Mouse (Mus musculus): ENCODE data around the gene Ube2f.

Gene Ube2f

DNA sequence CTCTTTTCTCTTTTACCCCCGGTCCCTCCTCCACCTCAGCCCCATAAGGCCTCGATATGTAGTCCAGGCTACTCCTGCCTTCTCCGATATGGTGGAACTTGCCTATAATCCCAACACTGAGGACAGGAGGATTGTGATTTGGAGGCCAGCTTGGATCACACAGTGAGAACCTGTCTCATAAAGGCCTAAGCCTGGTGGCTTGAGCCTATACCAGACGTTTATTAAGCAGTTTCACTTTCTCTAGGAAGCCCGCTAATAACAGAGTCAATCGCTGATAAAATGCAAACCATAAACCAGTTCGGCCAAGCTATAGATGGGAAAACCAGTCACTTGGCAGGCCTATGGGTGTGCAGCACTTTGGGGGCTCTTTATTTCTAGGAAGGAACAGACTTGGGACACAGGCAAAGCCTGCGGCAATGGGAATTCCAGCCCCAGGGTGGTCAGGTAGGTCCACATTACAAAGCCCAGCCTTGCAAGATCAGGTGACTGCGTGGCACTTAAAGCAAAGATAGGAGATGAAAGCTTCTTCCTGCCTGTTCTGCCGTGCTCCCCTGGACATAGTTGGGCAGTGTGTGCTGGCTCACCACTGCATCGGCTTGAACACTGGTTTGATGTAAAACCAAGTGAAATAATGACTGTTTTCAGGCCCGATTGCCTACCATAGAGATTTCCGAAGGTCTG is 49.1 kb downstream of the Ube2f start:
- DNase-seq, result no peak

DNA sequence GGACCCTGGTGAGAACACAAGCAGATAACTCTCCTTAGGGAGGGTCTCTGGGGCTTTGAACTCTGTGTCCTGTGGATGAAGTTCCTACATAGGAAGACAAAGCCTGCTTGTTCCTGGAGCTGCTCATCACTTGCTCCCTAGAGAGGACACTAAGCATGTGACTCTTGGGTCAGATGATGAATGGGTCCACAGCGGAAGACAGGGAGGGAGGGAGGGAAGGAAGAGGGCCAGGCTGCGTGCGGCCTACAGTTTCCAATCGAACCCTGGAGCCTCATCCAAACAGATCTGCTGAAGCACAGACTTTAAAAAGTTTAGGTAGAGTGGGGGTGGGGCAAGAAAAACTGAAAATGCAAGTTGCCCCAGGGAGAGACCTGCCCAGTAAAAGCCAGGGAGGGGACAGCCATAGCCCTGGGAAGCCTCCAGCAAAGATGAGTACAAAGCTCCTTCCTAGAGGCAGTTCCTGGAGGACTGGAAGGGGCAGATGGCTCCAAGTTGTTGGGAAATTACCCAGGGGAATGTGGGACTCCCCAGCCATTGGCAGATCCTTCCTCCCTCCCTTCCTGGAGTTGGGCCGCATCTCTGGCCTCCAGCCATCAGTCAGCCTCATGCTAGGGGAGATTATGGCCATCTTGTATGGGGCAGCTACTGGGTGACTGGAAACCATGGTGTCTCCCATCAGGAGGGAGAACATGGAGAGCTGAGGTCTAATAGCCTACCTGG is 49.8 kb downstream of the Ube2f start:
- DNase-seq, result peak; percentile 41

DNA sequence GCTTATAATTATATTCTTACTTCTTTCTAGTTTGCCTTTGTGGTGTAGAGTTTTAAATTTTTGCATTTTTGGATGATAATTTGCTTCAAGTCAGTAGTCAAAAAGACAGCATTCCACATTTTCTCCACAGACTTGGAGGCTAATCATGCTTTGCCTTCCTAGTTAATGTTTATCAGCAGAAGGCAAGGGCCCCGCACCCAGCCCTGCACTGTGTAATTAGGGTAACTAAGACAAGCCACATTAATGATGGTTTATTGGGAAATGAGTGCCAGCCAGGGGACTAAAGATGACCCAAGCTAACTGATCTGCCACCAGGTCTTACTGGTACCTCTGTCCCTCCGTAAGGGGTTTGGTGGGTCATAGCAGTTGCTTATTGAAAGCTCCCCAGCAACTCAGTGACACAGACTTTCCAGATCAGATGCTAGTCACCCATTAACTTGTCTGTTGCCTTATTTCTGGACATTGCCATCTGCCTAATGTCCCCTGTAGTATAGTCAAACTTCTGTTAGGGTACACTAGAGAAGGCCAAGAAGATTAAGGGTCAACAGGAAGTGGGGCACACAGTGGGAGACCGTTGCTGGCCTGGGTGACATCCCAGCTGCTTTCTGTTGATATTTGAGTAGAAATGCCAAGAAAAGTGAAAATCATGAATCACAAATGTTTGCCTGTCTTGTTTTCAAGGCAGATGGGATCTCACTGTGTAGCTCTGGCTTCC is 51.3 kb downstream of the Ube2f start:
- DNase-seq, result no peak

DNA sequence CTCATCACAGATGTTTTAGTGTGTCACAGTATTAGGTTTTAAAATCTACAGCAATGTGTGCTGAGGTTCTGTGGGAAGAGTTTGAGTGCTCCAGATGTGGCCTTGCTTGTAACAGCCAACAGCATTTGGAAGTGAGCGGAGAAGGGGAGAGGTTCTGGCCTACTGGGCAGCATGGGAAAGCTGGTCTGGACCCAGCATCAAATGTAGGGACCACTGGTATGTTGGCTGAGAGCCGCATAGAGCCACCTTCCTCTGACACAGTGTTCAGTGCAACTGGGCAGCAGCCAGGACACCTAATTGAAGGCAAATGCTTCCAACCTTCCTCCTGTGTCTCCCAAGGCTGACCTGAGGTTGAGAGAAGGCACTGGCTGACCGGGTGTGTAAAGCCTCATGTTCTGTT is 51.9 kb downstream of the Ube2f start:
- peak; percentile 34 for DNase-seq

DNA sequence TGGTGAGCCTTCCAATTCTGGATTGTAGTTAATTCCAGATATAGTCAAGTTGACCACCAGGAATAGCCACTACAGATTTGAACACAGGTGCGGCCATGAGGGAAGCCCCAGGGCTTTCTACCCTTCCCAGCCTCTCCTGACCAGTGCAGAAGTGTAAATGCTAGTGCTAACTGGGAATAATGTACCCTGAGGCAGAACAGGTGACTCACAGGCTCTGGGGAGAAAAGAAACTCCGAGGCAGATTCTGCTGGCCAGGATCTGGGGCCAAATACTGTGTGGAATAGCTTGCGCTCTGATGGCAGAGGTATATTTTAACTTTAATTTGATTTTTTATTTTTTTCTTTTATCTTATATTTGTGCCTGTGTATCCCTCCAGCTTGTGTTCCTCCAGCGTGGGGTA is 54.5 kb downstream of the Ube2f start:
- no peak for DNase-seq

DNA sequence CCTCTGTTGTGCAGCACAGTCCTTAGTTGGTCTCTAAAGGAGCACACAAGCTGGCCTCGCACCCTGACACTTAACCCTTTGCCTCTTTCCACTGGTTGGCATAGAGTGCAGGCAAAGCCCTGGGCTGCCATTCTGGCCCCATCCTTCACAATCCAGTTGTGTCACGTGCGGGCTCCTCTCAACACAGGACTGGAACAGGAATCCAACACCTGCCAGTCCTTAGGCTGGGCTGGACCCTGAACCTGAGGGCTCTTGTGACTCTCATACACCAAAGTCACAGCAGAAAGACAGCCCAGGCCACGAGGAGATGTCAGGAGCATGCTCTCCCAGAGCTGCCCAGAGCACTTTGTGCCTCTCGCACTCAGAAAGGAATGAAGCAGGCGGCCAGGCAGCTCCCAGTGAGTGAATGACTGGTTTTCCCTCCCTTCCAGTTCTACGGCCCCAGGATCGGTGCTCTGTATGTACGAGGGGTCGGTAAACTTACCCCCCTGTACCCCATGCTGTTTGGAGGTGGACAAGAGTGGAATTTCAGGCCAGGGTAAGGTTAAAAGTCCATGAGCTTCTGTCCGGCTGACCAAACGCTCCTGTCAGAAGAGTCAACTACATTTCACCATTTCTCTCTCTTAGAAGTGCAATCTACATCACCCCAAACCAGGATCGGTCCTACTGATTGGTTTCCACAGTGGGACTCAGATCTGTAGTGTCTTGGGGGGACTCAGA is 59.4 kb downstream of the Ube2f start:
- no peak for DNase-seq

DNA sequence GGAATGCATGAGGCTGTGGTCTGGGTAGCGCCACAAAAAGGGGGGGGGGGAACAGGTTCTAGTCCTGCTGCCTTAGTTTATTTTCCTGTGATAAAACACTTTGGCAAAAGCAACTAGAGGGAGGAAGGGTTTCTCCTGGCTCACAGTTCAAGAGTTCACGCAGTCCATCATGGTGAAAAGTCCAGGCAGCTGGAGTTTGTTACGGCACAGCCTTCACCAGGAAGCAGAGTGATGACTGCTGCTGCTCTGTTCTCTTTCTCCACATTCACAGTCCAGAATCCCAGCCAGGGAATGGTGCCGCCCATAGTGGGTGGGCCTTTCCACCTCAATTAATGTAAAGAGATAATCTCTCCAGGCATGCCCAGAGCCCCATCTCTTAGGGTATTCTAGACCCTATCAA is 62.2 kb downstream of the Ube2f start:
- DNase-seq, result no peak

DNA sequence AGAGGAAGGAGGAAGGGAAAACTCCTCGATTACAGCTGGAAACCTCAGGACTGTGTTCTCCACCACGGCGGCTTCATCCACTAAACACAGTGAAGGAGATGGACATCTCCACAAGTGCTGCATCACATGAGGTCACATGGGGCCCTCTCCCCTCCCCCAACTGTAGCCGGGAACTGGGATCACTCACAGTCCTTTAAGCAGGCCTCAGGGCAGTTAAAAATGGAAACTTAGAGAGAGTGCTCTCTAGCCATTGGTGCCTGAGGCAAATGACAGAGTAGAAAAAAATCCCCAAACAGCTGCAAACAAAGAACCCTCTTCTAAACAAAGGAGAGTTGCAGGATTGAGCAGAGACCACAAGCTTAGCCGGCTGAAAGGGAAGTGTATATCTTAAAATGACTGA is 63.1 kb downstream of the Ube2f start:
- peak; percentile 16 for DNase-seq

DNA sequence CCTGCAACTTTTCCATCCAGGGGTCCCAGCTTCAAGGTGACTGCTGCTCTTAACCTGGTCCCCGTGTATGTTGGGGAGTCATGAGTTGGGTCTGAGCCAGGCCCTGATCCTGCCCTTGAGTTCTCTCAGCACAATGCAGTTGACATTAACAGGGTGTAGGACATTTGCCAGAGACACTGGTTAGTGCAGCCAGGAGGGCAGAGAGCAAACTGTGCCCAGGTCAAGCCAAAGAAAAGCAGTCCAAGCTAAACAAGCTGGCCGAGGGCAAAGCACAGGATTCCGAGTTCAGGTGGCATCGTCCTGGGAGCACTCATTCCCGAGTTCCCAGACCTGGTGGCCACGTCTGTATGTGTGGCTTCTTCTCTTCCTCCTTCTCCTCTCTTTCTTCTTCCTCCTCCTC is 67.6 kb downstream of the Ube2f start:
- no peak for DNase-seq

DNA sequence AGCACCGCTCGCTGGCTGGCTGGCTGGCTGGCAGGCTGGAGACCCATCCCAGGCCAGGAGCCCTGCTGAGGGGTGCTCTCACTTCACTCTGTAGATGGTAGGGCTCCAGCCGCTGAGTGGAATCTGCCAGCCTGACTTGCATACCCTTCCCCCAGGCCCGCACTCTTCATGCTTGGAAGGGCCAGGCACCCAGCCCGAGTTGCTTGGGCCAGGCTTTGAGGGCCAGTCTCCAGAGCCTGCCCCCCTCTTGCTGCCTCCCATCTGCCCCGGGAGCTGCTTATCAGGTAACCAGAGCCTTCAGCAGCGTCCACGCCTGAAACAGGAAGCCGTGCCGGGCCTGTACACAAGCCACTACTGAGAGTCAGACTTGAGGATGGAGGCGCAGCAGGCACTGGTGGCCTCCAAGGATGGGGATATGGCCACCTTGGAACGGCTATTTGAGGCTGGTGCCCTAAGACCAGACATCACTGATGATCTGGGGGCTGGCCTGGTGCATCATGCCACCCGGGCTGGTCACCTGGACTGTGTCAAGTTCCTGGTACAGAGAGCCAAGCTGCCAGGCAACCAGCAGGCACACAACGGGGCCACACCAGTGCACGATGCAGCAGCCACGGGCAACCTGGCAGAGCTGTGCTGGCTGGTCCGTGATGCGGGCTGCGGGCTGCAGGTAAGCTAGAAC is 71.8 kb downstream of the Ube2f start, which contains the start of gene Espnl:
Gene Espnl, plus strand, starts transcription at position 316 of the 679 bp plus-strand sequence.
- no peak for DNase-seq

DNA sequence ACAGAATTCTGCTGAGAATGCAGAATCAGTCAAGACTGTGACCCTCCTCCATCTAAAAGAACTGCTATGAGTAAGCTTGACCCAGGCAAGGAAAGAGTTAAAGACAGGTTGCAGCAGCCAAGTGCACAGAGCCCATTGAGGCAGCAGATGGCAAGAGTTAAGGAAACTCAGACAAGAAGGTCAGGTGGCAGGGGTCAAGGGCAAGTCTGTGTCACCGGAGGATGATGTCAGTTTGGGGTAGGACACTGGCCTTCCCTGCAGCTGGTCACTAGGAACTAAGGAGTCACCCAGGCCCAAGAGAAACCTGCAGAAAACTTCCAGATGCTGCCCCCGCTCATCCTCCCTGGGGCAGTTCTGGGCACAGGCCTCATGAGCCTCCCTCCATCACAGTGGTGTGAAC is 74.5 kb downstream of the Ube2f start:
- no peak for DNase-seq

DNA sequence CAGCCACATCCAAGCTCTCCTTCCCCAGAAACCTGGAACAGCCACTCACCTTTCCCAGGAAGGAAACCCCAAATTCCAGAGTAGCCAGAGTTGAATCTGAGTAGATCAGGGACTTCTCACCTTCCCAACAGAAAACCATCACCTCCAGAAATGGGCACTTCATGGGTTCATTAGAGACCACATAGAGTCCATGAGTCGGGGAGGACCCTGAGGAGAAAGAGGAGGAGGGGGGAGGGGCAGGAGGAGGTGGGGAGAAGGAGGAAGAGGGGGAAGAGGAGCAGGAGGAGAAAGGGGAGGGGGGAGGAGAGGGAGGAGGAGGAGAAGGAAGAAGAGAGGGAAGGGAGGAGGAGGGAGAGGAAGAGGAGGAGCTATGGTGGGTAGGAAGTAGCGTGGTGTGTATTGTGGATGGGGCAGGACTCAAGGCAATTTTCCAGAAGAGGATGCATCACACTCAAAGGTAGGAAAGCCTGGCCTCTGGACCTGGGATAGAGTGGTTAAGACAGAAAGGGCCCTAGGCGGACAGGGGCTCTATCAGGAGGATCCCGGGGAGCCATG is 75.5 kb downstream of the Ube2f start:
- no peak for DNase-seq

DNA sequence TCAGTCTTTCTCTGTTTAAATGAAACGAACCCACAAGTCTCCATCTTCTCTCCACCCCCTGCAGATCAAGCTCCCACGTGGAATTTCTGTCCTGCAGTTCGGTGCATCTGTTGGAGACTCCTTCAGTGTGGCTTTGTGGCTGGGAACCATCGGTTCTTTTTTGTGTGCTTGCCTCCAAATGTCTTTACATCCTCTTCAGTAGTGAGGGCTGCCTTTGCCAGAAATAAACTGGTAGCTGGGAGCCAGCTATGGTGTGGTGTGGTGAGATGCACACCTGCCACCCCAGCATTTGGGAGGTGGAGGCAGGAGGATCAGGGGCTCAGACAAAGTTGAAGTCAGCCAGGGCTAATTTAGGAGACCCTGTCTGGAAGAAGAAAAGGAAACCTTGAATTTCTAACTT is 82.0 kb downstream of the Ube2f start:
- DNase-seq, result no peak

DNA sequence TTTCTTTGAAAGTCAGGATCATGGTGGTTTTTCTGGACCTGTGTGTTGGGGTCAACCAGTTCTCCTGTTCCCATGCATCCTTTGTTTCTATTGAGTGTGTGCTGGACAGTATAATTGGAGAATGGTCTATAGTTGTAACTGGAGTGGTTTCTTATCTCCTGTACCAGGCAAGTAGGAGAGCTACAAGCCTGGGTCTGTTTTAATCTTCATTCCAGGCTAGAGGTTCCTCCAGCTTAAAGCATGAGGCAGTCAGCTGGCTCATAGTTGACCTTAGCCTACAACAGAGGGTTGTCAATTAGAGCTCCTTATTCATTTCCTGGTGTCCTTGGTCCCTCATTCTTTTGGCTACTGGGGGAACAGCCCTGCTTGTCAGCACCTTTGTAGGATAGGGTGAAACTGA is 83.5 kb downstream of the Ube2f start:
- DNase-seq, result no peak

DNA sequence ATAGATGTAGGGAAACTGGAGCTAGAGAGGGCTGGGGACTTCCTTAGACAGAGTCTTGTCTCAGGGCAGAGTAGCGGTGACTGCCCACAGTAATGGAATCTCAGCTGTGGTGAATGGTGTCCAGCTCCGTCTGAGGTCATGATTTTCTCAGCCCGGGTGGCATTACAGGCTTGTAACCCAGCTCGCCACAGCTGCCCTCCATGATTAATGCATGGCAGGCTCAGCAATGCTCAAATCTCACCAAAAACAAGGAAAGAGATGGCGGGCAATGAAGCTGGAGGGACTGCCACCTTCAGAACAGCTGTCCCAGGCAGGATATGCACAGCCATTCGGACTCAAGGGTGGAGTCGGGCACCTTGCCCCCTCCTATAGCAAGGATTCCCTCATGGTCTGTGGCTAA is 87.3 kb downstream of the Ube2f start:
- no peak for DNase-seq
